Mouse (Mus musculus) cerebellum, adult 18-20 months (tissue): ENCODE measurements around the gene Fam183b.
"Not testable (repeated sequence)": the region's sequence is repeated elsewhere in the genome, so short reads cannot be mapped to it uniquely, and the experiment has no call there.

Experiments
- DNase-seq, 2 experiments: peaks; one replicate each; pipeline ENCODE4 v3.0.0; 2021

The Fam183b gene

GRCm38 (mm10) chr11:58801558-58802228 is at the start of gene Fam183b:
TSS of gene Fam183b (minus strand) at chr11:58801960.
- DNase-seq = peak; percentile 12 to 25

- DNase-seq = no peak
Observed at GRCm38 (mm10) chr11:58849731-58850130, 48.0 kb upstream of the Fam183b start.

GRCm38 (mm10) chr11:58847636-58848035 is 45.9 kb upstream of the Fam183b start:
- DNase-seq = no peak

GRCm38 (mm10) chr11:58846919-58847461 is 45.2 kb upstream of the Fam183b start, which contains the start of gene Gm12258:
TSS of gene Gm12258 (plus strand) at chr11:58847158.
- peak; percentile 87 to 92 for DNase-seq

GRCm38 (mm10) chr11:58838951-58839350 is 37.2 kb upstream of the Fam183b start, which contains the start of gene Olfr311:
TSS of gene Olfr311 (plus strand) at chr11:58839251.
- DNase-seq = not testable (repeated sequence)

- not testable (repeated sequence) for DNase-seq
Observed at GRCm38 (mm10) chr11:58832541-58832940, 30.8 kb upstream of the Fam183b start.

- no peak for DNase-seq
Observed at GRCm38 (mm10) chr11:58829764-58830163, 28.0 kb upstream of the Fam183b start.

- not testable (repeated sequence) for DNase-seq
Observed at GRCm38 (mm10) chr11:58828937-58829336, 27.2 kb upstream of the Fam183b start, which contains the start of gene Olfr312. TSS of gene Olfr312 (plus strand) at chr11:58829237.

- DNase-seq = no peak
Observed at GRCm38 (mm10) chr11:58815676-58816075, 13.9 kb upstream of the Fam183b start.

- DNase-seq = not testable (repeated sequence)
Observed at GRCm38 (mm10) chr11:58814700-58815099, 12.9 kb upstream of the Fam183b start, which contains the start of gene Olfr313. TSS of gene Olfr313 (plus strand) at chr11:58815000.

GRCm38 (mm10) chr11:58812001-58812400 is 10.2 kb upstream of the Fam183b start:
- no peak for DNase-seq

GRCm38 (mm10) chr11:58804393-58804792 is 2.6 kb upstream of the Fam183b start:
- no peak for DNase-seq

GRCm38 (mm10) chr11:58803871-58804270 is 2.1 kb upstream of the Fam183b start:
- no peak for DNase-seq

- DNase-seq = no peak
Observed at GRCm38 (mm10) chr11:58799747-58800146, 2.0 kb downstream of the Fam183b start.

GRCm38 (mm10) chr11:58796850-58797249 is 4.9 kb downstream of the Fam183b start:
- DNase-seq = no peak

- no peak for DNase-seq
Observed at GRCm38 (mm10) chr11:58795856-58796255, 5.9 kb downstream of the Fam183b start.

GRCm38 (mm10) chr11:58790646-58791045 is 11.1 kb downstream of the Fam183b start:
- DNase-seq = no peak

- DNase-seq = no peak
Observed at GRCm38 (mm10) chr11:58790053-58790452, 11.7 kb downstream of the Fam183b start.

GRCm38 (mm10) chr11:58789532-58789931 is 12.2 kb downstream of the Fam183b start:
- DNase-seq = no peak

- no peak for DNase-seq
Observed at GRCm38 (mm10) chr11:58788346-58788745, 13.4 kb downstream of the Fam183b start.

GRCm38 (mm10) chr11:58787651-58788050 is 14.1 kb downstream of the Fam183b start:
- no peak for DNase-seq

GRCm38 (mm10) chr11:58784182-58784581 is 17.6 kb downstream of the Fam183b start:
- DNase-seq = no peak

- DNase-seq = no peak
Observed at GRCm38 (mm10) chr11:58782480-58783089, 19.2 kb downstream of the Fam183b start, which contains the start of gene Olfr314. TSS of gene Olfr314 (plus strand) at chr11:58782952.

GRCm38 (mm10) chr11:58772888-58773287 is 28.9 kb downstream of the Fam183b start, which contains the start of gene Olfr315:
TSS of gene Olfr315 (plus strand) at chr11:58773188.
- DNase-seq = no peak
